Mouse (Mus musculus) liver, embryonic 13.5 days (tissue): ENCODE data around the gene Nme9. TPM values are rescaled to one million over a fixed set of nuclear protein-coding genes. Genes with fewer than 3 reads are reported as not detected.

Source experiments
- ATAC-seq: fragments of 200-750 bp; cut with Nextera tagmentation; 2 replicates; pipeline ENCODE4 v1.8.0; 2017; ENCODE audit warnings: low read depth, mild to moderate bottlenecking, moderate number of reproducible peaks, moderate library complexity
- DNase-seq: peaks from one replicate; pipeline ENCODE4 v3.0.0; 2022
- H3K27ac ChIP-seq: fragments of 300-500 bp; sonication (generic); 2 replicates; pipeline ENCODE4 v1.5.1; 2015; ENCODE audit warnings: moderate library complexity, mild to moderate bottlenecking, inconsistent platforms
- H3K27me3 ChIP-seq: fragments of 300-500 bp; sonication (generic); 2 replicates; pipeline ENCODE4 v1.6.1; 2015; ENCODE audit warnings: mild to moderate bottlenecking, inconsistent platforms
- H3K36me3 ChIP-seq: fragments of 300-500 bp; sonication (generic); 2 replicates; pipeline ENCODE4 v1.6.1; 2015; ENCODE audit warnings: mild to moderate bottlenecking, inconsistent platforms
- H3K4me1 ChIP-seq: fragments of 300-500 bp; sonication (generic); replicated peaks from 2 replicates; pipeline ENCODE4 v1.6.1; 2015; ENCODE audit warnings: inconsistent platforms
- H3K4me2 ChIP-seq: fragments of 300-500 bp; sonication (generic); 2 replicates; pipeline ENCODE4 v1.6.1; 2015; ENCODE audit warnings: inconsistent platforms, mild to moderate bottlenecking, moderate library complexity
- H3K4me3 ChIP-seq: fragments of 300-500 bp; sonication (generic); replicated peaks from 2 replicates; pipeline ENCODE4 v1.5.1; 2015; ENCODE audit warnings: mild to moderate bottlenecking, inconsistent platforms
- H3K9ac ChIP-seq: fragments of 300-500 bp; sonication (generic); 2 replicates; pipeline ENCODE4 v1.6.1; 2015; ENCODE audit warnings: mild to moderate bottlenecking, inconsistent platforms
- H3K9me3 ChIP-seq: fragments of 300-500 bp; sonication (generic); replicated peaks from 2 replicates; pipeline ENCODE4 v1.6.1; 2016; ENCODE audit warnings: inconsistent platforms
- WGBS: fragments of 180-500 bp; shearing (Covaris S2); methylation state at CpG from one replicate; pipeline ENCODE4 v1.1.7; 2015; ENCODE audit not compliant: insufficient replicate concordance; 5-methylcytosine and 5-hydroxymethylcytosine counted together
- polyA plus RNA-seq: library from polyadenylated mRNA; unstranded; fragments of >200 nt; fragmentation: Nextera tagmentation; extraction: Ambion mirVana; gene quantifications from 2 replicates; pipeline ENCODE4 v1.2.1, GENCODE M21; 2015

The Nme9 gene
- polyA plus RNA-seq, 1 experiment from 2014 or later, result not detected

DNA sequence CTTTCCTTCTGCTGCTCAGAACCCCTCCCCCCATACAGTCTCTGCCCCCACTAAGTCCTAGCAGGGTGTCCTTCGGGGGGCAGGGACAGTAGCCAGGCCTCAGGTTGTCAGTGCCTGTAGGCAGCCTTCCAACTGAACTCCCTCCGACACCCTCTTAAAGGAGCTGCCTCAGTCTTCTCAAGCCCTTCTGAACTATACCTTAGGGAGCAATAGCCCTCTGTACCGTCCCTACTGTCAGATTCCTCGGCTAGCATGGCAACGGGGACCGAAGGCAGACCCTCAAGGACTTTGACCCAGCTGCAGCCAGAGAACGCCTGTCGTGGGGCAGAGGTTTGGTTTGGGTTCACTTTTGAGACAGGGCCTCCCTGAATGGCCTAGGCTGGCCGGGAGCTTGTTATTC lies 26.0 kb upstream of the Nme9 start:
- H3K36me3 ChIP-seq, result no peaks in the 10 kb centered on the region
- no peak for DNase-seq
- H3K9ac ChIP-seq, result no peak overlapping the region
- no peaks in the 10 kb centered on the region for H3K27me3 ChIP-seq
- peak overlapping the region; percentile 13 for H3K27ac ChIP-seq
- H3K4me3 ChIP-seq, result no peak overlapping the region
- WGBS, result 61% methylated on average over 9 of the region's 9 CpGs
- peaks cover 33% of the 10 kb centered on the region for H3K4me1 ChIP-seq
- no peaks in the 10 kb centered on the region for H3K9me3 ChIP-seq
- no peak overlapping the region for H3K4me2 ChIP-seq
- ATAC-seq, result no peak

DNA sequence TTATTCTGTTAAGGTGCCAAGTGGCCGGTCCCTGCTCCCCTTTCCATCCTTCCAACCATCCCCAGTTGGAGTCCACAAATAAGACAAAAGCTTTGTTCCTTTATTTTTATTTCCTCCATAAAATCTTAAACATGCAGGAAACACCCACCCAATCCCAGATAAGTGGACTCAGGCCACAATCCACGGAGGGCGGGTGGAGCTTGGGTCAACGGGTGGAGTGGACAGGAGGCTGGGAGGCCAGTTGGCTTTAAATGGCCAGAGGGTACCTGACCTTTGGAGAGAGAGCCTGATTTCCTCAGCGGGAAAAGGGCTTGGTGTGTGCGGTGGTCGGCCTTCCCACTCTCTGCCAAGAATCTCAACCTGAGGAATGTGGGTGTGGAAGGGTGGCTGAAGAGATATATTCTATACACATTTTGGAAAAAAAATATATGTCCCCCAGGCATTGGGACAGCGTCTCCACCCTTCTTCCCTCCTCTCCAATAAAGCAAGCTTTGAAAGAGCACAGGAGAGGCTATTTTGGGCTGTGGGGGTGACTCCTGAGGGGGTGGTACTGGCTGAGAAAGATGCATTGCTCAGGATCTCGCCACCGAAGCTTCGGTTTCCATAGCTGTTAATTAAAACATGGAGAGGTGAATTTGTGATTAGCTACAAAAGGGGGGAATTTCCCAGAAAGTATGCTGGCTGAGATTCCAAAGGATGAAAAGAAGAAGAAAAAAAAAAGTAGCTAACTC lies 22.5 kb upstream of the Nme9 start:
- no peak overlapping the region for H3K4me2 ChIP-seq
- WGBS, result 68% methylated on average over 11 of the region's 11 CpGs
- H3K27me3 ChIP-seq, result peaks cover 3% of the 10 kb centered on the region; the same call in 1 of the 2 replicates
- ATAC-seq (no peak), DNase-seq (no peak)
- H3K4me1 ChIP-seq, result peaks cover 33% of the 10 kb centered on the region
- no peaks in the 10 kb centered on the region for H3K9me3 ChIP-seq
- H3K4me3 ChIP-seq, result no peak overlapping the region
- H3K36me3 ChIP-seq, result no peaks in the 10 kb centered on the region
- no peak overlapping the region for H3K27ac ChIP-seq
- no peak overlapping the region for H3K9ac ChIP-seq

DNA sequence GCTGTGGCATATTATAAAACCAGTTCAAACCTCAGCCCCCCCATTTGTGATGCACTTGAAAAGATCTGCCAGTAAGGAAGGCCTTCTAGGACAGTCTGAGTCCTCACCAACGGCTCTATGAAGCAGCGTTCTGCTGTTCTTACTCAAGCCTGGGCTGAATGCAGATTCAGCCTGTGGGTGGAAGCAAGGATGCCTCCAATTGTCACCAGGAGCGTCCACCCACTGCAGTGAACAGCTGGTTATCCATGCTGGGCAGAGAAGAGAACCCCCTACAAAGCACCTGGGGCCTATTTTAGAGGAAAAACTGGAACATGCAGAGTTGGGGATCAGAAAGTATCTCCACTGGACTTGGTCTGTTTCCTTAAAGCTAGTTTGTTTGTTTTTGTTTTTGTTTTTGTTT lies 21.4 kb upstream of the Nme9 start:
- ATAC-seq, result no peak
- Histone ChIP-seq H3K27ac (no peak overlapping the region), H3K4me3 (no peak overlapping the region), H3K4me2 (no peak overlapping the region), H3K27me3 (peaks cover 14% of the 10 kb centered on the region), H3K36me3 (no peaks in the 10 kb centered on the region), H3K4me1 (peaks cover 28% of the 10 kb centered on the region), H3K9me3 (no peaks in the 10 kb centered on the region), H3K9ac (no peak overlapping the region)
- 63% methylated on average over 3 of the region's 3 CpGs for WGBS
- DNase-seq, result no peak

DNA sequence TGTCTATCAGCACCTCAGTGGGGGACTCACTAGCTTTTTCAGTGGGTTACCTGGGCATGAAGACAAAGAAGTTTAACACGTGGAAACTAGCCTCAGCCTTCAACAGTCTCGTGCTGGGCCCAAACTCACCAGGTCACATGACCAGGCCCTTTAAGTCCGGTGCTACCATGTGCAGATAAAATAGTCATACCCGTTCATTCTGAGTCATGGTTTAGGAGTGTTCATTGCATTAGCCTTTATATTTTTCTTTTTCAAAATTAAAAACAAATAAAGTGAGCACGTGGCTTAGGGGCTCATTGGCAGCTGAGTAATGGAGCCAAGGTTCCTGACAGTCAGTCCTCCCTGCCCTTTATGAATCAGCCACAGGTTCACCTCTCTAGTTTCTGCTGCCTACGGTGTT lies 20.5 kb upstream of the Nme9 start:
- H3K27me3 ChIP-seq, result peaks cover 23% of the 10 kb centered on the region
- no peak overlapping the region for H3K4me3 ChIP-seq
- no peaks in the 10 kb centered on the region for H3K36me3 ChIP-seq
- H3K9me3 ChIP-seq, result no peaks in the 10 kb centered on the region
- H3K4me2 ChIP-seq, result no peak overlapping the region
- 54% methylated on average over 6 of the region's 6 CpGs for WGBS
- H3K4me1 ChIP-seq, result peaks cover 27% of the 10 kb centered on the region
- H3K9ac ChIP-seq, result no peak overlapping the region
- ATAC-seq, result no peak
- no peak overlapping the region for H3K27ac ChIP-seq
- no peak for DNase-seq

DNA sequence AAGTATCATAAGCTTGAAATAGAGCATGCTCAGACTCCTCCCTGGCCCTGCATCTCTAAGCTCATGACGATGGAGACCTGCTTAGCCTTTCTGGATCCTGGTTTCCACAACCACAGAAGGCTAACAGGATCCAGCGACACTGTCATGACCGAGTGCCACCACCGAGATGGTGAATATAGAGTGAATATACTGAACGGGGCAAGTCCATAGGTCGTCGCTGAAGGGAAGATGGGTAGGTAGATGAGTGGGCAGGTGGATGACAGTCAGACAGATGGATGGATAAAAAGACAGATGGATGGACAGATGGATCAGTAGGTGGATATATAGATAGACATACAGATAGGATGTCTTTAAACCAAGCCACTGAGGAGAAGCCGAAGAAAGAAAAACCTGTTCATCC lies 19.9 kb upstream of the Nme9 start:
- Histone ChIP-seq H3K9ac (no peak overlapping the region), H3K36me3 (no peaks in the 10 kb centered on the region), H3K9me3 (no peaks in the 10 kb centered on the region), H3K4me2 (no peak overlapping the region), H3K4me1 (peaks cover 32% of the 10 kb centered on the region), H3K27ac (no peak overlapping the region), H3K4me3 (no peak overlapping the region), H3K27me3 (peaks cover 29% of the 10 kb centered on the region)
- ATAC-seq (no peak), DNase-seq (no peak)
- 78% methylated on average over 8 of the region's 8 CpGs for WGBS

DNA sequence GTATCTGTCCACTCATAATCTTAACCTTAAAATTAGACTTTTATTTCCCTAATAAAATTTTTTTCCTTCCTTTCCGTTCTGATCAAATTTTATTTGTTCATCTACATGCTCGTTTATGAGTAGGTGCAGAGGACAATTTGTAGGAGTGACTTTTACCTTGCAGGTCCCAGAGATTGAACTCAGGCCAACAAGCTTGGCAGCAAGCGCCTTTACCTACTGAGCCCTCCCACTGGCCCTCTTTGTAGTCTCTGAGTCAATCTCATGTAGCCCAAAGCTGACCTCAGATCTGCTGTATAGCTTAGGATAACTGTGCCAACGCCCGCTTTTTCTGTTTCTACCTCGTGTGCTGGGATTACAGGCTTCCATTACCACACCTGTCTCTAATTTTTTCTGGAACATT lies 19.3 kb upstream of the Nme9 start:
- H3K4me2 ChIP-seq, result no peak overlapping the region
- H3K4me1 ChIP-seq, result peaks cover 32% of the 10 kb centered on the region

DNA sequence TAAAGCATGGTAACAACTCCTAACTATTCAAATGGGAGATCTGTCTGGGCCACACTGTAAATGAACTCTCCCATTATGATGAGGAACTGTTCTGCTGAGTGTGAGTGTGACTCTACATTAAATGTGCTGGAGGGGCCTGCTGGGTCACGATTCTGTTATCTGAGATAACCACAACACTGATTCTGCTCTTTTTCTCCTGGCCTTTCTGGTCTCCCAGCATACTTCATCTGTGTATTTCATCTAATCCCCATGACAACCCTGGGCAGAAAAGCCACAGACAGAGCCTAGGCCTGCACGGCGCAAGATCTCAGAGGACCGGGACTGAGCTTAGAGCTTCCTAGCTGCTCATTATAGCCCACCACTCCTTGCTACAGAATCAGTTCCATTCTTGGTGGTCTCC lies 18.8 kb upstream of the Nme9 start:
- Histone ChIP-seq H3K36me3 (no peaks in the 10 kb centered on the region), H3K4me3 (no peak overlapping the region), H3K27me3 (peaks cover 40% of the 10 kb centered on the region), H3K4me1 (peaks cover 32% of the 10 kb centered on the region), H3K9me3 (no peaks in the 10 kb centered on the region), H3K9ac (no peak overlapping the region), H3K4me2 (no peak overlapping the region), H3K27ac (no peak overlapping the region)
- 12% methylated on average over 4 of the region's 4 CpGs for WGBS
- DNase-seq (peak; percentile 24), ATAC-seq (peak; percentile 77)

More for the DNA sequence above, 19.3 kb upstream of the Nme9 start:
- H3K27ac ChIP-seq, result no peak overlapping the region
- 54% methylated on average over 6 of the region's 6 CpGs for WGBS
- no peaks in the 10 kb centered on the region for H3K9me3 ChIP-seq
- ATAC-seq (no peak), DNase-seq (no peak)
- H3K9ac ChIP-seq, result no peak overlapping the region
- H3K27me3 ChIP-seq, result peaks cover 35% of the 10 kb centered on the region
- H3K36me3 ChIP-seq, result no peaks in the 10 kb centered on the region
- no peak overlapping the region for H3K4me3 ChIP-seq

DNA sequence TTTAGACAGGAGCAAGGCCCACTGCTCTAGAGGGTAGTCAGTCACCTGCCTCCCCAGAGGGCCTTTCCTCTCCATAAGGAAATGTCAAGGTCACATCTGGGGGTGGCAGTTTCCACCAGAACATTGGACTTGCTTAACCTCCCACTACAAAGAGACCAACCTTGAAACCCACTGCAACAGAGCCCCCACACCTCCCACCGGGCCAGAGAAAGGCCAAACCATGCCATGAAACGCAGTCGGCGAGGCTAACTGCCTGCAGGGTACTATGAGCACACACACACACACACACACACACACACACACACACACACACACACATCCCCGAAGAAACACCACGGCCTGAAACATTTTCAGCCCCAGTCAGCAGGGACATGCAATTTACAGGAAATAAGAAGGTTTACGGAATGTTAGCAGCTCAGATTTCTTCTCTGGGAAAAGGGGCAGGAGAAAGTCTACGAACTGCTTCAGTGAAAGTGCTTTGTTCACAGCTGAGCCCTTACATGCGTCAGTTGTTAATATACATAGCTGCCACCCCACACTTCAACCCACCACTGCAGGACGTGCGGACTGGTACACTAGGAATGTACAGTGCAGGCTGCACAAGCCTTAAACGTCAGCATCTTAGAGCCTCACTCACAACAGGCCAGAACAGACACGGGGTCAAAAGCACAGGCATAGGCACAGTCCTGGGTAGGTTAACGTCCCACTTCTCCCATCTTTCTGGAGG lies 16.2 kb upstream of the Nme9 start:
- Histone ChIP-seq H3K9ac (no peak overlapping the region), H3K9me3 (no peaks in the 10 kb centered on the region), H3K4me1 (peaks cover 32% of the 10 kb centered on the region), H3K27me3 (peaks cover 62% of the 10 kb centered on the region), H3K36me3 (no peaks in the 10 kb centered on the region), H3K4me3 (peak overlapping the region; percentile 64), H3K4me2 (peak overlapping the region; percentile 77), H3K27ac (no peak overlapping the region)
- ATAC-seq, result no peak
- no peak for DNase-seq
- WGBS, result 56% methylated on average over 14 of the region's 14 CpGs

DNA sequence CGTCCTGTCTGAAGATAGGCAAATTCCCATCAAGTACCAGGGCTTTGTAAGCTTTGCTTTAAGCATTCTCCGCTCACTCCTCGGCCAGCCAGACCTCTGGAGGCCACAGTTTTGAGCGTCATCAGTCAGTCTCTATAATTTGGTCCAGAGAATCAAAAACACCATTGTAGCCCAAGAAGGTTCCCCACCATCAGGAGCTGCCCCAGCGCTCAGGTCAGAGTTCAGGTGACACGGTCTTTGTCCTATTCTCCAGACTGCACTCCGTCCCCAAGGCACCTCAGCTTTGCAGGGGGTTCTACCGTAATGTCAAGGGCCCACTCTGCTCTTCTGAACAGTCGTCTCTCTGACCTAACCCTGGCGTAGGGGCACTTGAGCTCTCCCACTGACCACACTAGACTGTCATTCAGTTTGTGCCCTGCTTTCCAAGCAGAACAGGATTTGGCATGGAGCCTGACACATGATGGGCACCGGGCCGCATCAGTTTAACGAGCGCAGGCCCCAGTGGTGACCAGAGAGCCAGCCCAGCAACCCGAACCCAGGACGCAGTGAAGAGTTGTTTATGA lies 15.6 kb upstream of the Nme9 start:
- DNase-seq (no peak), ATAC-seq (no peak)
- Histone ChIP-seq H3K36me3 (no peaks in the 10 kb centered on the region), H3K27me3 (peaks cover 66% of the 10 kb centered on the region), H3K9me3 (no peaks in the 10 kb centered on the region), H3K4me3 (peak overlapping the region; percentile 64), H3K9ac (peak overlapping the region; percentile 70), H3K27ac (no peak overlapping the region), H3K4me1 (peaks cover 32% of the 10 kb centered on the region), H3K4me2 (peak overlapping the region; percentile 77)
- 35% methylated on average over 16 of the region's 16 CpGs for WGBS

DNA sequence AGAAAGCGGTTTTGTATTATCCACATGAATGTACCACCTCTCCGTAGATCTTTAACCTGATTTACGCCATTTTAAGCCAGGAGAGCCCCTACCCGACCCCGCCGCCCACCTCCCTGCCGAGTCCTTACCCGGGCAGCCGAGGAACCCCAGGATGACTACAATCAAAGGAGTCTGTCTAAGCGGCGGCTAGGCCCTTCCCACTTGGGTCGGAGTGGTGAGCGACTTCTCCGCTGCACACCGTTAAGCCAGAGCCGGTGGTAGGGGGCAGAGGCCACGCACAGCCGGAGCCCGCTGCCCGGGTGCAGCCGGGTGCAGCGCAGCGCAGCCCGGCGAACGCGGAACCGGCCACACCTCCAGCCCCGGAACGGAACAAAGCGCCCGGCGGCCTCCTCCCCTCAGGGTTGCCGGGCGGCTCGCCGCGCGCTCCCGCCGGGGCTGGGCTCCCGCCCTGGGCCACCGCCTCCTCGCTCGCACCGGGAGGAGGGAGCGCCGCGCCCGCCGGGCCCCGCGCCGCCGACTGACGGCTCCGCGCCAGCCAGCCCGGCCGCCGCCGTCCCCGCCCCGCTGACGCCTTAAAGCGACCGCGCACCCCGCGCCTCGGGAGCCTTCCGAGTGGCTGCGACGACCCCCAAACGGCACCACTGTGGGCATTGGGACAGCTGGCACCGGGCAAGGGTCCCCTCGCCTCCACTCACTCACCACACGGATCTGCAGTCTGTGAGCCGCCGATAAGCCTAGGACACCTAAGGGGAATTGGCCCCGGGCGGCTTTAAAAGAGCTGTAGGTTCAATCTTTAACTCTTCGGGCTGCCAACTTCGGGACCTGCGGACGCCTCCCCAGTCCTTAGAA lies 14.9 kb upstream of the Nme9 start:
- ATAC-seq, result peak; percentile 70
- no peaks in the 10 kb centered on the region for H3K36me3 ChIP-seq
- WGBS, result under 1% methylated on average over 74 of the region's 86 CpGs
- peak; percentile 17 for DNase-seq
- no peaks in the 10 kb centered on the region for H3K9me3 ChIP-seq
- H3K27me3 ChIP-seq, result peaks cover 66% of the 10 kb centered on the region
- peak overlapping the region; percentile 70 for H3K9ac ChIP-seq
- no peak overlapping the region for H3K27ac ChIP-seq
- peak overlapping the region; percentile 77 for H3K4me2 ChIP-seq
- H3K4me1 ChIP-seq, result peaks cover 32% of the 10 kb centered on the region
- peak overlapping the region; percentile 64 for H3K4me3 ChIP-seq
